Mouse (Mus musculus) cerebellum, adult 2 months (tissue): ENCODE data around the gene Prame.
"Not testable (repeated sequence)": the region's sequence is repeated elsewhere in the genome, so short reads cannot be mapped to it uniquely, and the experiment has no call there.

Experiments used
- CTCF ChIP-seq: fragments of 200-500 bp; IDR thresholded peaks from 2 replicates; pipeline ENCODE4 v1.5.1; 2011; ENCODE audit warnings: low read depth, mild to moderate bottlenecking, control low read depth, low read length, moderate library complexity, borderline replicate concordance; ENCODE audit not compliant: insufficient read depth
- POLR2A ChIP-seq: fragments of 200-500 bp; IDR thresholded peaks from 2 replicates; pipeline ENCODE4 v1.6.1; 2011; ENCODE audit warnings: low read length, control low read depth, borderline replicate concordance; ENCODE audit not compliant: insufficient read depth

GRCm38 (mm10) chrX:135564934-135565333 lies 62.6 kb downstream of the Prame start:
- not testable (repeated sequence) for TF ChIP-seq POLR2A, CTCF
